Mouse (Mus musculus) right cerebral cortex, postnatal 25 days (tissue): ENCODE data around the gene Elmo1.

Source experiments
- DNase-seq: peaks from one replicate; pipeline ENCODE4 v3.0.0; 2022

Elmo1 gene

GRCm38 (mm10) chr13:20090133-20090710 is at the start of gene Elmo1:
Gene Elmo1 (plus strand): TSS chr13:20090596.
- DNase-seq, result peak; percentile 67

GRCm38 (mm10) chr13:20041169-20041830 is 49.1 kb upstream of the Elmo1 start:
- DNase-seq, result no peak

- no peak for DNase-seq
Observed at GRCm38 (mm10) chr13:20042856-20043255, 47.5 kb upstream of the Elmo1 start.

- DNase-seq, result no peak
Observed at GRCm38 (mm10) chr13:20045350-20045749, 45.0 kb upstream of the Elmo1 start.

- no peak for DNase-seq
Observed at GRCm38 (mm10) chr13:20045836-20046235, 44.6 kb upstream of the Elmo1 start.

GRCm38 (mm10) chr13:20046406-20046805 is 44.0 kb upstream of the Elmo1 start:
- no peak for DNase-seq

GRCm38 (mm10) chr13:20047926-20048836 is 42.2 kb upstream of the Elmo1 start:
- no peak for DNase-seq

- DNase-seq, result no peak
Observed at GRCm38 (mm10) chr13:20048837-20049160, 41.6 kb upstream of the Elmo1 start.

- DNase-seq, result no peak
Observed at GRCm38 (mm10) chr13:20049654-20050053, 40.7 kb upstream of the Elmo1 start.

- DNase-seq, result no peak
Observed at GRCm38 (mm10) chr13:20050149-20050548, 40.2 kb upstream of the Elmo1 start.

- DNase-seq, result no peak
Observed at GRCm38 (mm10) chr13:20057926-20058325, 32.5 kb upstream of the Elmo1 start.

- no peak for DNase-seq
Observed at GRCm38 (mm10) chr13:20061031-20061430, 29.4 kb upstream of the Elmo1 start.

GRCm38 (mm10) chr13:20063331-20063730 is 27.1 kb upstream of the Elmo1 start:
- no peak for DNase-seq

- DNase-seq, result no peak
Observed at GRCm38 (mm10) chr13:20072043-20072442, 18.4 kb upstream of the Elmo1 start.

- no peak for DNase-seq
Observed at GRCm38 (mm10) chr13:20072994-20073393, 17.4 kb upstream of the Elmo1 start.

GRCm38 (mm10) chr13:20076521-20076920 is 13.9 kb upstream of the Elmo1 start:
- DNase-seq, result no peak

- DNase-seq, result no peak
Observed at GRCm38 (mm10) chr13:20077237-20077636, 13.2 kb upstream of the Elmo1 start.

- peak; percentile 49 for DNase-seq
Observed at GRCm38 (mm10) chr13:20090711-20091603, 561 bp downstream of the Elmo1 start.

GRCm38 (mm10) chr13:20091604-20091926 is 1.2 kb downstream of the Elmo1 start:
- no peak for DNase-seq

- DNase-seq, result no peak
Observed at GRCm38 (mm10) chr13:20092301-20092700, 1.9 kb downstream of the Elmo1 start.

- DNase-seq, result no peak
Observed at GRCm38 (mm10) chr13:20093307-20094045, 3.1 kb downstream of the Elmo1 start.
